In genomic region chr13:37482038-37482437, GRCm38 (mm10) we compare ENCODE assay signal across 8 mouse cellular contexts.
A peak's percentile ranks its signal among the peaks of the same experiment; 100 is the strongest.
DNase-seq lines count a peak whose midpoint lies in the region; ATAC-seq and TF ChIP-seq lines count a peak whose summit lies in the region.

No protein-coding gene starts in this region.

- no peak overlapping the region for H3K9ac ChIP-seq in forebrain, embryonic 14.5 days (ENCODE audit: low read length)
- no peak overlapping the region; the same call in 1 of the 2 replicates for H3K9ac ChIP-seq in forebrain, embryonic 11.5 days (ENCODE audit: low read length)
- no peak overlapping the region for H3K9ac ChIP-seq in intestine, embryonic 16.5 days (ENCODE audit: low read depth, low read length)

- no peak overlapping the region for H3K4me3 ChIP-seq in forebrain, embryonic 14.5 days (ENCODE audit: low read depth, low read length)
- no peak overlapping the region for H3K4me3 ChIP-seq in forebrain, embryonic 11.5 days (ENCODE audit: low read depth, low read length)
- no peak overlapping the region for H3K4me3 ChIP-seq in cortical plate, adult 2 months (ENCODE audit: insufficient read depth, low read length)
- H3K4me3 ChIP-seq in intestine, embryonic 16.5 days (ENCODE audit: low read length), result no peak overlapping the region
- peak overlapping the region; percentile 26 for H3K4me3 ChIP-seq in lung, adult 2 months (replicated peaks; ENCODE audit: extremely low read depth, low read depth, low read length)

- no peaks in the 10 kb centered on the region for H3K9me3 ChIP-seq in forebrain, embryonic 14.5 days (replicated peaks; ENCODE audit: control insufficient read depth, low read length)
- no peaks in the 10 kb centered on the region for H3K9me3 ChIP-seq in forebrain, embryonic 11.5 days (ENCODE audit: control insufficient read depth, low read length)
- H3K9me3 ChIP-seq in intestine, embryonic 16.5 days (ENCODE audit: control insufficient read depth, low read length), result no peaks in the 10 kb centered on the region

- no peaks in the 10 kb centered on the region for H3K27me3 ChIP-seq in forebrain, embryonic 14.5 days (replicated peaks; ENCODE audit: control insufficient read depth, insufficient read depth, low read length)
- H3K27me3 ChIP-seq in forebrain, embryonic 11.5 days (ENCODE audit: control insufficient read depth, insufficient read depth, low read length), result no peaks in the 10 kb centered on the region
- H3K27me3 ChIP-seq in intestine, embryonic 16.5 days (replicated peaks; ENCODE audit: control insufficient read depth, insufficient read depth, low read length), result no peaks in the 10 kb centered on the region

- H3K4me1 ChIP-seq in forebrain, embryonic 14.5 days (ENCODE audit: control insufficient read depth, insufficient read depth, low read length), result peaks cover 18% of the 10 kb centered on the region
- H3K4me1 ChIP-seq in forebrain, embryonic 11.5 days (replicated peaks; ENCODE audit: control insufficient read depth, insufficient read depth, low read length), result peaks cover 8% of the 10 kb centered on the region
- 0 out of 2 replicates have a peak, but pooled peaks cover 2% of the 10 kb centered on the region for H3K4me1 ChIP-seq in cortical plate, adult 2 months (ENCODE audit: control insufficient read depth, insufficient read depth, low read length)
- H3K4me1 ChIP-seq in intestine, embryonic 16.5 days (ENCODE audit: control insufficient read depth, insufficient read depth, low read length), result peaks cover 21% of the 10 kb centered on the region
- peaks cover 28% of the 10 kb centered on the region for H3K4me1 ChIP-seq in lung, adult 2 months (ENCODE audit: control insufficient read depth, insufficient read depth, low read length)

- H3K36me3 ChIP-seq in forebrain, embryonic 14.5 days (ENCODE audit: control insufficient read depth, insufficient read depth, low read length), result no peaks in the 10 kb centered on the region
- H3K36me3 ChIP-seq in forebrain, embryonic 11.5 days (ENCODE audit: control insufficient read depth, insufficient read depth, low read length), result no peaks in the 10 kb centered on the region
- no peaks in the 10 kb centered on the region for H3K36me3 ChIP-seq in intestine, embryonic 16.5 days (ENCODE audit: control insufficient read depth, insufficient read depth, low read length)

- 0 out of 2 replicates have a peak overlapping the region, but pooled peaks have one; percentile 1 for H3K27ac ChIP-seq in forebrain, embryonic 14.5 days (ENCODE audit: low read depth, low read length)
- H3K27ac ChIP-seq in forebrain, embryonic 11.5 days (ENCODE audit: low read depth, low read length), result no peak overlapping the region
- H3K27ac ChIP-seq in cortical plate, adult 2 months (ENCODE audit: insufficient read depth, low read length), result peak overlapping the region; percentile 84
- H3K27ac ChIP-seq in intestine, embryonic 16.5 days (ENCODE audit: low read length), result peak overlapping the region; percentile 76

- TF ChIP-seq POLR2A in cortical plate, adult 2 months (IDR thresholded peaks at IDR 0.05; ENCODE audit: extremely low read depth, insufficient read depth, low read length), result no peak
- no peak; the same call in 1 of the 2 replicates for TF ChIP-seq POLR2A in lung, adult 2 months (IDR thresholded peaks at IDR 0.05; ENCODE audit: borderline replicate concordance, extremely low read depth, low read depth, low read length)

- DNase-seq in forebrain, embryonic 14.5 days (ENCODE audit: low spot score), result no peak
- DNase-seq in forebrain, embryonic 11.5 days (ENCODE audit: low spot score), result no peak
- DNase-seq in lung, adult 2 months, result peak; percentile 70
- DNase-seq in urinary bladder, adult 18-20 months (ENCODE audit: low spot score in 2 of 2), result no peak
- DNase-seq in urinary bladder, postnatal 14 days (ENCODE audit: low spot score), result no peak
- no peak for DNase-seq in urinary bladder, adult 2 months (ENCODE audit: low spot score)

- ATAC-seq in forebrain, embryonic 14.5 days, result no peak
- no peak for ATAC-seq in forebrain, embryonic 11.5 days (replicated peaks; ENCODE audit: low FRiP score)
- no peak for ATAC-seq in intestine, embryonic 16.5 days

- H3K4me2 ChIP-seq in forebrain, embryonic 14.5 days (ENCODE audit: low read length), result no peak overlapping the region
- H3K4me2 ChIP-seq in forebrain, embryonic 11.5 days (ENCODE audit: low read depth, low read length, severe bottlenecking), result no peak overlapping the region
- H3K4me2 ChIP-seq in intestine, embryonic 16.5 days (ENCODE audit: low read depth, low read length), result no peak overlapping the region

- TF ChIP-seq CTCF in cortical plate, adult 2 months (IDR thresholded peaks at IDR 0.05; ENCODE audit: extremely low read depth, insufficient read depth, low read length), result no peak
- no peak for TF ChIP-seq CTCF in lung, adult 2 months (IDR thresholded peaks at IDR 0.05; ENCODE audit: insufficient read depth, low read length)

- 54% methylated on average over 2 of the region's 2 CpGs for WGBS in forebrain, embryonic 14.5 days
- WGBS in forebrain, embryonic 11.5 days, result 54% methylated on average over 2 of the region's 2 CpGs
- WGBS in intestine, embryonic 16.5 days, result 29% methylated on average over 2 of the region's 2 CpGs
- 7% methylated on average over 2 of the region's 2 CpGs for WGBS in lung, adult 2 months
